Mouse (Mus musculus): ENCODE data around the gene Trak1.

Gene Trak1

GRCm38 (mm10) chr9:121479453-121479852, 182.2 kb downstream of the Trak1 start:
- peak in 1 of 2 experiments; percentile 45 for DNase-seq (ENCODE audit: low spot score in 2 of 2)

- DNase-seq (ENCODE audit: low spot score in 2 of 2): no peak
Observed at GRCm38 (mm10) chr9:121487216-121487615, 189.9 kb downstream of the Trak1 start.

- DNase-seq (ENCODE audit: low spot score in 2 of 2): no peak
Observed at GRCm38 (mm10) chr9:121491592-121492240, 194.4 kb downstream of the Trak1 start.

DNA sequence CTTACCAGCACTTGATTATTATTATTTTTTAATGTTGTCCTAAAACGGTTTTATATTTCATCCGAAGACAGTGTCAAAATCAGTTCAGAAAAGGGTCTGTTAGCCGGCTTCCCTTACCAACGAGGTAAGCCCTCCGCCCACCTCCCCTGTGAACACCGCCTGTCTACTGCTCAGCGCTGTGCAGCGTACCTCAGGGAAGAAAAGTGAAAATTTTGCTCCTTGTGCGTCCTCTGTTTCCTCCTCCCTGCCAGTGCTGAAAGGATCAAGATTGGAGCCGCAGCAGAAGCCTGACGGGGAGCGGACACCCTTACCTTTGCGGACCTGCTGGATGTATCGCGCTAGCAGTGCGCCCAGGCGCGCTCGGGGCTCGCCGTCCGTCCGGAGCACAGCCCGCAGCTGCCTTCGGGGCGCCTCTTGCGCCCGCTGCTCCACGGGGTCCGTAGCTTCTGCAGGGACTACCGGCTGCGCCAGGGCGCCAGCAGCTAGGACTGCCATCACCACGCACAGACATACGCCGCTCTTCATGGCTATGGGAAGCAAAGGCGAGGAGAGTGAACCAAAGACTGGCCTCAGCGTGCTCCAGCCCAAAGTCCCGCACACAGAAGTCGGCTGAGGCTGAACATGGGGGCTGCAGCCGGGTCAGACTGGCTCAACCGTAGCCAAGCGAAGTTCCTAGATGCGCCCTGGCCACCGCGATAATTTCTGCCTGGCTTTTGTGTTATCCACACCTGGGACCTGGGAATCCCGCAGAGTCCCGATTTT, 196.9 kb downstream of the Trak1 start:
- DNase-seq (ENCODE audit: low spot score in 2 of 2): no peak

DNA sequence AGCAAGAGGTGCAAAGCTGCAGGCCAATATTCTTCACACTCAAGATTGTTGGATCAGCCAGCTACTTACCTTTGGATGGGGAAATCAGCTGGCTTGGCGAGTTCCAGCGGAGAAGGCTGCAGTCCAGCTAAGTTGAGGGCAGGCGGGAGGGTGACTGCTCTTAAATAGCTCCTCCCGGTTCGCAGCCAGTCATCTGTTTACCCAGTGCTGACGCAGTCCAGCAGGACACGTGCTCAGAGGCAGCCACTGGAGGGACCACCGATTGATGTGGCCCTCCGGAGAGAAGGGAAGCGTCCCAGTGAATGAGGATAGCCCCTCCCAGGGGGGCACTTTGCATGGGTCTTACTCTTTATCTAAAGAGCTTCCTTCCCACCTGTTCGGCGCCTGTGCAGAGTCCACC, 198.2 kb downstream of the Trak1 start, which contains the start of gene Cck:
TSS of gene Cck (minus strand) at position 166 of the 400 bp plus-strand sequence.
- DNase-seq (ENCODE audit: low spot score in 2 of 2): peak; percentile 12 to 15

GRCm38 (mm10) chr9:121496102-121496501, 198.8 kb downstream of the Trak1 start:
- no peak for DNase-seq (ENCODE audit: low spot score in 2 of 2)

DNA sequence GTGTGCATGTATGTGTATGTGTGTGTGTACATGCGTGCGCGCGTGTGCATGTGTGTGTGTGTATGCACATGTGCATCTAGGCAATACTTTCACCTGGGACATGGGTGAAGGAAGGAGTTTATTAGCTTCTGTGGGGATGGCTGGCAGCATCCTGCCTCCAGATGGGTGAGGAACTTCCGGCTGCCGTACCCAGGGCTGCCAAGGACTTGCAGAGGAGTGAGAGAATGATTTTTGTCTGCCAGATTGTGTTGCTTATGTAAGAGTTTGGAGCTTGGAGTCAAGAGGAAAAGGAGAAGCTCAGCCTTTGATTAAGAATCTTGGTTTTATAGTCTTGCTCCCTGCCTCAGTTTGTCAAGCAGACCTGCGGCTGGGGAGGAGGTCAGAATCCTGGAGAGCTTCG, 208.0 kb downstream of the Trak1 start:
- no peak for DNase-seq (ENCODE audit: low spot score in 2 of 2)

- DNase-seq (ENCODE audit: low spot score in 2 of 2): no peak
Observed at GRCm38 (mm10) chr9:121506478-121507180, 209.3 kb downstream of the Trak1 start.

- no peak for DNase-seq (ENCODE audit: low spot score in 2 of 2)
Observed at GRCm38 (mm10) chr9:121511911-121512310, 214.6 kb downstream of the Trak1 start.

DNA sequence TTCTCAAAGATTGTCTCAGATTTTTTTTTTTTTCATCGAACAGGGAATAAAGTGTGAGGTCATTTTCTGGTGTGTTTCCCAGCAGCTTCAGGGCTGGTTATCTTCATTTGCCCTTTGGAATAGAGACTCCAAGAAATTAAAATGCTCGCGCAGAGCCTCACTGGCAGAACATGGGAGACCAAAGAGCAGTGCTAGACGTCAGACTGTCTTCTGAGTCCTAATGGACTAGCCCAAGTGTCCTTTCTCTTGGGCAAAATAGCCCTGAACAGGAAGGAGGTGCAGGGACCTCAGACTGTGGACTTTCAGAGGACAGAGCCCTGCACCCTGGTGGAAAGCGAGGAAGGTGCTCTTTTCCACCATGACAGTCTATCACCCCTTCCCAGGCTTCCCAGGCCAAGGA, 217.2 kb downstream of the Trak1 start:
- DNase-seq (ENCODE audit: low spot score in 2 of 2): no peak

GRCm38 (mm10) chr9:121520047-121520446, 222.7 kb downstream of the Trak1 start:
- no peak for DNase-seq (ENCODE audit: low spot score in 2 of 2)

All from urinary bladder, adult 18-20 months (tissue).